Mouse (Mus musculus): ENCODE measurements at regions not wholly inside any gene's neighbourhood (a gene's known extent, or its start where the extent isn't known, plus 50 kb on each side); places are given as distances from the start of the nearest gene placed in this dataset.

- no peak for TF ChIP-seq CTCF (IDR thresholded peaks at IDR 0.05; ENCODE audit: borderline replicate concordance, insufficient read depth, low read depth, low read length)
- TF ChIP-seq POLR2A (IDR thresholded peaks at IDR 0.05; ENCODE audit: borderline replicate concordance, insufficient read depth, low read length) = no peak
These were observed 97.8 kb downstream of the Sec23ip start for GRCm38 (mm10) chr7:128842561-128842960.

All from cerebellum, adult 2 months (tissue).